Mouse (Mus musculus) frontal cortex, adult 2 months (tissue): ENCODE results near the gene Cabs1. TPM values are rescaled to one million over a fixed set of nuclear protein-coding genes. Genes with fewer than 3 reads are reported as not detected.
A peak's percentile ranks its signal among the peaks of the same experiment; 100 is the strongest.

Source experiments
- DNase-seq, 2 experiments: peaks; one replicate each; pipeline ENCODE4 v3.0.0; 2022; ENCODE audit warnings: low spot score in 1 of 2; ENCODE audit errors: extremely low spot score in 1 of 2
- polyA plus RNA-seq: library from polyadenylated mRNA; depleted of rRNA; stranded (reverse); fragments of >200 nt; gene quantifications from 2 replicates; pipeline ENCODE4 v1.2.3, GENCODE M21; 2012; rRNA removed

Cabs1 gene
- not detected in 2 replicates for polyA plus RNA-seq

DNA sequence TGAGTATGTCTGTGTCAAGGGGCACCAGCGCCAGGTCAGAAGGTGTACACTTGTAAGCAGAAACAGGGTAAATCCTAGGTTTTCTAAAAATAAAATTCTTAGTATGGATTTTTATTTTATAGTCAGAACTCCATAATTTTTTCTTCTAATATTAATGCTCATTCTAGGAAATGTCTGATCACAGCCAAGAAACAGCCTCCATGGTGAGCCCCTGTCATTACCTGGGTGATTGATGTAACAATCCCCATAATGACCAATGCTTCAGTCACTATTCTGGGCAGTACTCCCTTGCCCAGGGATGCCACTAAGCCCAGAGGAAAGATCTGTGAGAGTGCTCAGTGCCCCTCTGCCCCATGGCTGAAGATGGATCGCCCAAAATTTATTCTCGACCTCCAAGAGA is at the start of gene Cabs1:
Gene Cabs1, plus strand, starts transcription at position 301 of the 400 bp plus-strand sequence.
- DNase-seq: no peak

GRCm38 (mm10) chr5:87931603-87932002 is 47.6 kb upstream of the Cabs1 start:
- no peak for DNase-seq

GRCm38 (mm10) chr5:87940752-87941151 is 38.5 kb upstream of the Cabs1 start:
- DNase-seq: peak in 1 of 2 experiments; percentile 50

- DNase-seq: no peak
Observed at GRCm38 (mm10) chr5:87942515-87942914, 36.7 kb upstream of the Cabs1 start.

- DNase-seq: no peak
Observed at GRCm38 (mm10) chr5:87951836-87952235, 27.4 kb upstream of the Cabs1 start.

DNA sequence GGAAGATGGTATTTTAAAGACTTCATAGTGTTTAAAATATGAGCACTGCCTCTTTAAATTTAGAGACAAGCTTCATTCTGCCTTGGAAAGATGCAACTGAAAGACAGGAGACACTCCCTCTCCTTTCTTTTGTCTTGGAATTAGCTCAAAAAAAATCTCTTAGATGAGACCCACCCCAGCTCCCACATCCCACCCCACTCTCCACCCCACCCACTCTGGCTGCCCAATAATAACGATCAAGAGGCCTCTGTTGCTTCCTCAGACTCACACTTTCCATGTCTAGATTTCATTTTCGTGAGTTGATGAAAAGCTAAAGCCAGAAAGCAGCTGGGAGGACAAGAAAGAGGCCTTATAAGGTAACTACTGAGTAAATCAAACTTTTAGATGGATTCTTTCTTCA is 10.0 kb upstream of the Cabs1 start, which contains the start of the genes 2310003L06Rik and Gm28434:
Gene 2310003L06Rik, plus strand, starts transcription at position 259 of the 400 bp plus-strand sequence.
Gene Gm28434, plus strand, starts transcription at position 317 of the 400 bp plus-strand sequence.
- no peak for DNase-seq

- DNase-seq: no peak
Observed at GRCm38 (mm10) chr5:87982468-87983214, 3.4 kb downstream of the Cabs1 start.

DNA sequence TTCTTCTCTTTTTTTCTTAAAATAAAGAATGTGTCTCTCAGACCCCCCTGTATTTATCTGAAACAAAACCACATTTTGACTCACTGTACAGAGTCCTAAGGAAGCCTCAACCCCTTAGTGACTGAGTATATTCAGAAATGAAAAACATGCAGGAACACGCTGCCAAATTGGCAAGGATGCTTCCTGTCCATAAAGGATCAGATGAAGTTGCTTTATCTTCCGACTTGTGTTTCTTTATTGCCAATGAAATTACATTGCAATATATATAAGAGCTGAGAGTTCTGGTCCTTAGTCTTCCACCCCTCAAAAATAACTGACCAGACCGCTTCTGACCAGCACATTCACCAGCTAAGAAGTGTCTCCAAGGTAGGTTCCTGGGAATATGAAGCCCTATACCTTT is 23.0 kb downstream of the Cabs1 start, which contains the start of gene Smr3a:
Gene Smr3a, plus strand, starts transcription at position 301 of the 400 bp plus-strand sequence.
- DNase-seq: no peak

DNA sequence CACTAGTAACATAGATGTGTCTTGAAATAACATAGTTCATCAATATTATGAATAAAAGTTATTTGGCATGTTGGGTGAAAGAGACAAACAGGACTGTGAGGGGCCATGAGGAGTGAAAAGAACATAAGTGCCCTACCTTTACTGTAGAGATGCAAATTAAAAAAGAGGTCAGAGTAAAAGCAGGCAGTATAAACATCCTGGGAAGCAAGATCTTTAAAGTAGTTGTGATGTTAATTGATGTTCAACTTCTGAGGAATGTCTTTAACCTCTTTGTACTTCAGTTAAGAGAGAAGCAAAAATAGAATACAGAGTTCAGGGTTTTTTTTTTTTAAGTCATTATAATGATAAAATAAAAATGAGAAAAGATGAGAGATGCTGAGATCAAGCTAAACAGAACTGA is 26.0 kb downstream of the Cabs1 start:
- no peak for DNase-seq

Other genes starting within 250 kb of the Cabs1 start
- not detected in 2 replicates for gene Csn1s2a, start 204.9 kb upstream of the Cabs1 start, polyA plus RNA-seq
- gene Csn1s2b, start 171.4 kb upstream of the Cabs1 start, polyA plus RNA-seq: not detected in 2 replicates
- not detected in 2 replicates for gene Prr27, start 153.8 kb upstream of the Cabs1 start, polyA plus RNA-seq
- gene Odam, start 94.4 kb upstream of the Cabs1 start, polyA plus RNA-seq: not detected in 2 replicates
- gene Csn3, start 53.9 kb upstream of the Cabs1 start, polyA plus RNA-seq: not detected in 2 replicates
- gene 2310003L06Rik, start 10.0 kb upstream of the Cabs1 start, polyA plus RNA-seq: not detected in 2 replicates
- gene Gm28434, start 9.9 kb upstream of the Cabs1 start, polyA plus RNA-seq: not detected in 2 replicates
- gene Smr3a, start 23.1 kb downstream of the Cabs1 start, polyA plus RNA-seq: not detected in 2 replicates
- not detected in 2 replicates for gene Smr2, start 107.1 kb downstream of the Cabs1 start, polyA plus RNA-seq
- not detected in 2 replicates for gene Gm11116, start 132.1 kb downstream of the Cabs1 start, polyA plus RNA-seq
- not detected in 2 replicates for gene Gm11115, start 174.7 kb downstream of the Cabs1 start, polyA plus RNA-seq